17 mouse cellular contexts compared by ENCODE assay signal in genomic region chr19:29155552-29155951, GRCm38 (mm10).
"Had no signal": no experiment of that assay in that cellular context is flagged by ENCODE, and none has a peak within 500 bp of the region (broad histone marks: within the 10 kb centered on the region; RNA-seq: fewer than 3 reads in every experiment).

No protein-coding gene starts in this region.

- H3K4me3 ChIP-seq: kidney, embryonic 15.5 days; left cerebral cortex, adult 2 months; liver, embryonic 13.5 days; lung, embryonic 15.5 days; megakaryocyte, embryonic 14.5 days; stomach, embryonic 15.5 days had no signal

- H3K4me1 ChIP-seq: kidney, embryonic 15.5 days; lung, embryonic 15.5 days; stomach, embryonic 15.5 days had no signal

- DNase-seq: kidney, adult 11 months; kidney, adult 8-10 months; kidney, postnatal 10 days; kidney, postnatal 36 days; layer of hippocampus, postnatal 36 days; liver, embryonic 13.5 days; midbrain, embryonic 14.5 days; right cerebral cortex, adult 18-20 months; right cerebral cortex, postnatal 14 days; right cerebral cortex, postnatal 4 days; spleen, adult 18-20 months; thymus, postnatal 36 days had no signal
